Mouse (Mus musculus) lung, embryonic 14.5 days (tissue): ENCODE results near the gene Lrch1. TPM values are rescaled to one million over a fixed set of nuclear protein-coding genes. Genes with fewer than 3 reads are reported as not detected.

Experiments
- ATAC-seq: fragments of 200-750 bp; cut with Nextera tagmentation; 2 replicates; pipeline ENCODE4 v1.8.0; 2017; ENCODE audit warnings: mild to moderate bottlenecking, moderate TSS enrichment, moderate library complexity; ENCODE audit not compliant: insufficient read depth
- DNase-seq: peaks from one replicate; pipeline ENCODE4 v3.0.0-alpha.2; 2015
- H3K27ac ChIP-seq: fragments of 300-500 bp; sonication (generic); 2 replicates; pipeline ENCODE4 v1.5.1; 2014; ENCODE audit warnings: low read depth, mild to moderate bottlenecking, moderate library complexity
- H3K27me3 ChIP-seq: fragments of 300-500 bp; sonication (generic); 2 replicates; pipeline ENCODE4 v1.6.1; 2014; ENCODE audit warnings: low read length, control low read depth; ENCODE audit not compliant: insufficient read depth
- H3K36me3 ChIP-seq: fragments of 300-500 bp; sonication (generic); 2 replicates; pipeline ENCODE4 v1.6.1; 2014; ENCODE audit warnings: control low read depth; ENCODE audit not compliant: insufficient read depth
- H3K4me1 ChIP-seq: fragments of 300-500 bp; sonication (generic); 2 replicates; pipeline ENCODE4 v1.6.1; 2014; ENCODE audit warnings: antibody characterized with exemption, control low read depth; ENCODE audit not compliant: insufficient read depth
- H3K4me2 ChIP-seq: fragments of 300-500 bp; sonication (generic); 2 replicates; pipeline ENCODE4 v1.6.1; 2014; ENCODE audit warnings: mild to moderate bottlenecking
- H3K4me3 ChIP-seq: fragments of 300-500 bp; sonication (generic); 2 replicates; pipeline ENCODE4 v1.5.1; 2014; ENCODE audit warnings: low read depth, low read length
- H3K9ac ChIP-seq: fragments of 300-500 bp; sonication (generic); 2 replicates; pipeline ENCODE4 v1.6.1; 2014
- H3K9me3 ChIP-seq: fragments of 300-500 bp; sonication (generic); 2 replicates; pipeline ENCODE4 v1.6.1; 2016; ENCODE audit warnings: low read depth, low read length, control low read depth
- CTCF ChIP-seq: IDR thresholded peaks from 2 replicates; pipeline ENCODE4 v1.5.1; 2016; ENCODE audit warnings: antibody characterized with exemption, low read depth
- WGBS: fragments of 180-500 bp; shearing (Covaris S2); extraction: QIAGEN DNeasy Blood & Tissue Kit; methylation state at CpG from one replicate; pipeline ENCODE4 v1.1.7; 2014; 5-methylcytosine and 5-hydroxymethylcytosine counted together
- polyA plus RNA-seq: library from polyadenylated mRNA; unstranded; fragments of >200 nt; fragmentation: Nextera tagmentation; extraction: Ambion mirVana; gene quantifications from 2 replicates; pipeline ENCODE4 v1.2.1, GENCODE M21; 2014

The Lrch1 gene
- polyA plus RNA-seq, 1 experiment from 2014 or later = 23.9 TPM

- no peak for ATAC-seq
- WGBS = 81% methylated on average over 3 of the region's 3 CpGs
Measured at GRCm38 (mm10) chr14:74893085-74893648, 54.5 kb downstream of the Lrch1 start.

GRCm38 (mm10) chr14:74889304-74889703 lies 58.4 kb downstream of the Lrch1 start:
- TF ChIP-seq CTCF = no peak
- WGBS = 70% methylated on average over 2 of the region's 2 CpGs

More at GRCm38 (mm10) chr14:74893085-74893648, 54.5 kb downstream of the Lrch1 start:
- Histone ChIP-seq H3K4me3 (no peak overlapping the region), H3K27me3 (no peaks in the 10 kb centered on the region), H3K9me3 (no peaks in the 10 kb centered on the region), H3K9ac (no peak overlapping the region), H3K27ac (no peak overlapping the region), H3K36me3 (no peaks in the 10 kb centered on the region), H3K4me2 (no peak overlapping the region), H3K4me1 (no peaks in the 10 kb centered on the region)
- no peak for TF ChIP-seq CTCF
- DNase-seq = no peak

GRCm38 (mm10) chr14:74888103-74888502 lies 59.6 kb downstream of the Lrch1 start:
- no peak for DNase-seq
- Histone ChIP-seq H3K9ac (no peak overlapping the region), H3K27ac (no peak overlapping the region), H3K27me3 (no peaks in the 10 kb centered on the region), H3K4me3 (no peak overlapping the region), H3K4me2 (no peak overlapping the region), H3K9me3 (no peaks in the 10 kb centered on the region), H3K36me3 (no peaks in the 10 kb centered on the region), H3K4me1 (peaks cover 14% of the 10 kb centered on the region)
- no peak for ATAC-seq
- TF ChIP-seq CTCF = no peak
- 100% methylated on average over 1 of the region's 1 CpGs for WGBS

More at GRCm38 (mm10) chr14:74889304-74889703, 58.4 kb downstream of the Lrch1 start:
- Histone ChIP-seq H3K36me3 (no peaks in the 10 kb centered on the region), H3K4me3 (no peak overlapping the region), H3K27me3 (no peaks in the 10 kb centered on the region), H3K4me1 (peaks cover 11% of the 10 kb centered on the region), H3K9me3 (no peaks in the 10 kb centered on the region), H3K9ac (no peak overlapping the region), H3K27ac (no peak overlapping the region), H3K4me2 (no peak overlapping the region)
- DNase-seq (no peak), ATAC-seq (no peak)

GRCm38 (mm10) chr14:74886453-74886852 lies 61.2 kb downstream of the Lrch1 start:
- WGBS = 65% methylated on average over 5 of the region's 5 CpGs
- H3K4me1 ChIP-seq = peaks cover 28% of the 10 kb centered on the region
- no peak overlapping the region for H3K4me3 ChIP-seq
- H3K27ac ChIP-seq = peak overlapping the region; percentile 30; the same call in 1 of the 2 replicates
- H3K27me3 ChIP-seq = no peaks in the 10 kb centered on the region
- no peak for TF ChIP-seq CTCF
- H3K9ac ChIP-seq = no peak overlapping the region
- no peaks in the 10 kb centered on the region for H3K9me3 ChIP-seq
- H3K4me2 ChIP-seq = no peak overlapping the region
- H3K36me3 ChIP-seq = no peaks in the 10 kb centered on the region
- no peak for ATAC-seq
- DNase-seq = no peak

- no peak for ATAC-seq
- no peak for DNase-seq
- 66% methylated on average over 7 of the region's 7 CpGs for WGBS
- H3K4me3 ChIP-seq = no peak overlapping the region
- H3K9ac ChIP-seq = no peak overlapping the region
- no peak for TF ChIP-seq CTCF
- no peaks in the 10 kb centered on the region for H3K36me3 ChIP-seq
- H3K9me3 ChIP-seq = no peaks in the 10 kb centered on the region
- no peak overlapping the region for H3K27ac ChIP-seq
- no peaks in the 10 kb centered on the region for H3K27me3 ChIP-seq
- no peak overlapping the region for H3K4me2 ChIP-seq
- peaks cover 28% of the 10 kb centered on the region for H3K4me1 ChIP-seq
Measured at GRCm38 (mm10) chr14:74884920-74885319, 62.8 kb downstream of the Lrch1 start.

- Histone ChIP-seq H3K36me3 (no peaks in the 10 kb centered on the region), H3K4me1 (peaks cover 28% of the 10 kb centered on the region), H3K9ac (no peak overlapping the region), H3K9me3 (no peaks in the 10 kb centered on the region), H3K4me3 (no peak overlapping the region), H3K4me2 (peak overlapping the region; percentile 20; the same call in 1 of the 2 replicates), H3K27me3 (no peaks in the 10 kb centered on the region), H3K27ac (peak overlapping the region; percentile 7; the same call in 1 of the 2 replicates)
- WGBS = 21% methylated on average over 13 of the region's 13 CpGs
- DNase-seq (peak; percentile 88), ATAC-seq (peak; percentile 87)
- TF ChIP-seq CTCF = no peak
Measured at GRCm38 (mm10) chr14:74884024-74884680, 63.5 kb downstream of the Lrch1 start.

GRCm38 (mm10) chr14:74883204-74883603 lies 64.5 kb downstream of the Lrch1 start:
- H3K4me2 ChIP-seq = peak overlapping the region; percentile 43; the same call in 1 of the 2 replicates
- 14% methylated on average over 11 of the region's 11 CpGs for WGBS
- H3K27ac ChIP-seq = no peak overlapping the region
- H3K9me3 ChIP-seq = no peaks in the 10 kb centered on the region
- no peaks in the 10 kb centered on the region for H3K27me3 ChIP-seq
- no peak for TF ChIP-seq CTCF
- peak overlapping the region; percentile 16 for H3K9ac ChIP-seq
- ATAC-seq (no peak), DNase-seq (no peak)
- H3K36me3 ChIP-seq = no peaks in the 10 kb centered on the region
- no peak overlapping the region for H3K4me3 ChIP-seq
- peaks cover 28% of the 10 kb centered on the region for H3K4me1 ChIP-seq
